Mouse (Mus musculus) liver, embryonic 13.5 days (tissue): ENCODE measurements at regions not wholly inside any gene's neighbourhood (a gene's known extent, or its start where the extent isn't known, plus 50 kb on each side); places are given as distances from the start of the nearest gene placed in this dataset.

ENCODE experiments used
- ATAC-seq: fragments of 200-750 bp; cut with Nextera tagmentation; 2 replicates; pipeline ENCODE4 v1.8.0; 2017; ENCODE audit warnings: low read depth, mild to moderate bottlenecking, moderate number of reproducible peaks, moderate library complexity
- DNase-seq: peaks from one replicate; pipeline ENCODE4 v3.0.0; 2022
- H3K27ac ChIP-seq: fragments of 300-500 bp; sonication (generic); 2 replicates; pipeline ENCODE4 v1.5.1; 2015; ENCODE audit warnings: moderate library complexity, mild to moderate bottlenecking, inconsistent platforms
- H3K27me3 ChIP-seq: fragments of 300-500 bp; sonication (generic); 2 replicates; pipeline ENCODE4 v1.6.1; 2015; ENCODE audit warnings: mild to moderate bottlenecking, inconsistent platforms
- H3K36me3 ChIP-seq: fragments of 300-500 bp; sonication (generic); 2 replicates; pipeline ENCODE4 v1.6.1; 2015; ENCODE audit warnings: mild to moderate bottlenecking, inconsistent platforms
- H3K4me1 ChIP-seq: fragments of 300-500 bp; sonication (generic); replicated peaks from 2 replicates; pipeline ENCODE4 v1.6.1; 2015; ENCODE audit warnings: inconsistent platforms
- H3K4me2 ChIP-seq: fragments of 300-500 bp; sonication (generic); 2 replicates; pipeline ENCODE4 v1.6.1; 2015; ENCODE audit warnings: inconsistent platforms, mild to moderate bottlenecking, moderate library complexity
- H3K4me3 ChIP-seq: fragments of 300-500 bp; sonication (generic); replicated peaks from 2 replicates; pipeline ENCODE4 v1.5.1; 2015; ENCODE audit warnings: mild to moderate bottlenecking, inconsistent platforms
- H3K9ac ChIP-seq: fragments of 300-500 bp; sonication (generic); 2 replicates; pipeline ENCODE4 v1.6.1; 2015; ENCODE audit warnings: mild to moderate bottlenecking, inconsistent platforms
- H3K9me3 ChIP-seq: fragments of 300-500 bp; sonication (generic); replicated peaks from 2 replicates; pipeline ENCODE4 v1.6.1; 2016; ENCODE audit warnings: inconsistent platforms
- WGBS: fragments of 180-500 bp; shearing (Covaris S2); methylation state at CpG from one replicate; pipeline ENCODE4 v1.1.7; 2015; ENCODE audit not compliant: insufficient replicate concordance; 5-methylcytosine and 5-hydroxymethylcytosine counted together

DNA sequence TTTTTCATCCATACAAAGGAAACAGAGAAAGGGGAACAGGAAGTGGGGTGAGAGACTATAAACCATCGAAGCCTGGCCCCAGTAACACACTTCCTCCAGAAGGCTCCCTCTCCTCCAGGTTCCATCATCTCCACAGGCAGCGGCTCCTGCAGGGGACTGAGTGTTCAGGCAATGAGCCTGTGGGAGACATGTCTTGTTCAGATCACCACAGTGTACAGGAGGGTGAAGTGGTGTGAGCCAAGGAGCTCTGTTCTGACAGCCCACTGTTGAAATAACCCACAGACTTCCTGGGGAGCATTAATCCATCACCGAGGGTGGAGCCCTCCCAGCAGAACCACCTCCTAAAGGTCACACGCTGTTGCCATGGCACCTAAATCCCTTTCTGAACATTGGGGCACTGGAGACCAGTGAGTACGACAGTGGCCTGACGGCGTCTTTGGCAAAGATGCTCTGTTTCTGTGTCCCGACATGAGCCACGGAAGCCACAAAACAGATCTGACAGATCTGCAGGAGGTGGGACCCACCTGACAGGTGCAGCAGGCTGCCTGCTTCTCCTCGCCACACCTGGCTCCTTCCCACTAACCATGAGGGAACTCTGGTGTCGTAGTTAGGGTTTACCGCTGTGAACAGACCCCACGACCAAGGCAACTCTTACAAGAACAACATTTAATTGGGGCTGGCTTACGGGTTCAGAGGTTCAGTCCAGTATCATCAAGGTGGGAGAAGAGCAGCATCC is 60.9 kb downstream of the Psmg1 start:
- H3K9ac ChIP-seq = no peak overlapping the region
- no peaks in the 10 kb centered on the region for H3K27me3 ChIP-seq
- H3K27ac ChIP-seq = no peak overlapping the region
- H3K36me3 ChIP-seq = no peaks in the 10 kb centered on the region
- DNase-seq (no peak), ATAC-seq (no peak)
- no peak overlapping the region for H3K4me3 ChIP-seq
- H3K4me2 ChIP-seq = no peak overlapping the region
- 51% methylated on average over 14 of the region's 14 CpGs for WGBS
- H3K4me1 ChIP-seq = peaks cover 20% of the 10 kb centered on the region
- no peaks in the 10 kb centered on the region for H3K9me3 ChIP-seq

DNA sequence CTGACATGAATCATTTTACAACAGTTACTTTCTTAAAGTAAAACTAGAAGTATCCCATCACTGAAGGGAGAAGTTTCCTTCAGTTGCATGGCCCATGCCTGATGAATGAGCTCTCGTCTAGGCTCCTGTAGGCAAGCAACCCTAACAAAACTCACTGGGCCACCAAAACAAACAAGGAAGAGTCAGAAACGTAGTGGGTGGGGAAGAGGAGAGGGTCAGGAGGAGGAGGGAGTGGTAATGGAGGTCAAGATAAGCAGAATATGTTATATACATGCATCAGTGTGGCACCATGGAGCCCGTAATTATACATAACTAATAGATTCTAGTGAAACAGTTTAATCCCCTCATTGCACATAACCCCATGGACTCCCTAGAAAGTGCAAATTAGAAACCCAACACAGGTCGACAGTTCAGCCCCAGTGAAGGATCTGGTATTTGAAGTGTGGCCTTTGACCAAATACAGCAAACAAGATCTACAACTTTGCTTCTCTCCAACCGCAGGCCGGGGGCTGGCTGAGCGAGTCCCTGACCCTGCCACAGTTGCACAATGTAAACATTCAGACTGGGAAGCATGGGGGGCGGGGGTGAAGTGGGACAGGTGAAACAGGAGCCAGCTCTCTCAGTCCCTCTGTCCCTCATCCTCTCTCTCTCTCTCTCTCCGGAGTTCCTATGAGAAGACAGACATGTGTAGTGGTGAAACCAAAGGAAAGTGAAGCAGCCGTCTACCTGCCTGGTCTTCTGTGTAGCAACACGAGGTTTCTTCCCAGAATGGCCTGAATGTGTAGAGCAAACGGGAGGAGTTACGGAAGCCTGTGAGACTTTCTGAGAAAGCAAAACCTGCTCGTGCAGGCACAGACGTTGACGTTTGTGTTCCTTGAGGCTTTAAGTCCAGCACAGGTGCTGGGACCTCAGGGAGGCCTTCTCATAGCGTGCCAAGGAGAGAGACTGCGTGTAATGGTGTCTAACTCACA is 62.2 kb downstream of the Psmg1 start:
- H3K9ac ChIP-seq = no peak overlapping the region
- H3K4me3 ChIP-seq = no peak overlapping the region
- H3K36me3 ChIP-seq = no peaks in the 10 kb centered on the region
- DNase-seq = peak; percentile 17
- no peak overlapping the region for H3K4me2 ChIP-seq
- no peaks in the 10 kb centered on the region for H3K27me3 ChIP-seq
- 49% methylated on average over 18 of the region's 18 CpGs for WGBS
- peaks cover 20% of the 10 kb centered on the region for H3K4me1 ChIP-seq
- ATAC-seq = peak; percentile 80
- H3K9me3 ChIP-seq = no peaks in the 10 kb centered on the region
- H3K27ac ChIP-seq = peak overlapping the region; percentile 42

DNA sequence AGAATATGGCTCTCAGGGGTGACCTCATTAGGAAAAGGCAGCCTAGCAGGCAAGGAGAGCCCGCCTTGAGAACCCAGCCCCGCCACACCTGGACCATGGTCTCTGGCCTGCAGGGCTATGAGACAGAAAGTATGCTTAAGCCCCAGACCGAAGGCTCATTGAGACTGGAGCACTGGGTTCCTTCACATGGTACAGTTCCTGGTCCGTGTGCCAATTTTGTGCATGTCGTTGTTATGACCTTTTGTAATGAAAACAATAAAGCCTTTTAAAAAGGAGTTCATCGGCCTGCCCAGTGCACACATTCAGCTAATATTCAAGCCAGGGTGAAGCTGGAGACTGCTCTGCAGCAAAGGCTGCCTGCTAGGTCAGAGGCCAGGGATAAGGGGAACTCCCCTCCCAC is 64.2 kb downstream of the Psmg1 start:
- Histone ChIP-seq H3K9ac (no peak overlapping the region), H3K4me2 (no peak overlapping the region), H3K4me3 (no peak overlapping the region), H3K4me1 (peaks cover 20% of the 10 kb centered on the region), H3K27me3 (no peaks in the 10 kb centered on the region), H3K9me3 (no peaks in the 10 kb centered on the region), H3K36me3 (no peaks in the 10 kb centered on the region), H3K27ac (peak overlapping the region; percentile 34)
- WGBS = 67% methylated on average over 6 of the region's 6 CpGs
- ATAC-seq (no peak), DNase-seq (no peak)

DNA sequence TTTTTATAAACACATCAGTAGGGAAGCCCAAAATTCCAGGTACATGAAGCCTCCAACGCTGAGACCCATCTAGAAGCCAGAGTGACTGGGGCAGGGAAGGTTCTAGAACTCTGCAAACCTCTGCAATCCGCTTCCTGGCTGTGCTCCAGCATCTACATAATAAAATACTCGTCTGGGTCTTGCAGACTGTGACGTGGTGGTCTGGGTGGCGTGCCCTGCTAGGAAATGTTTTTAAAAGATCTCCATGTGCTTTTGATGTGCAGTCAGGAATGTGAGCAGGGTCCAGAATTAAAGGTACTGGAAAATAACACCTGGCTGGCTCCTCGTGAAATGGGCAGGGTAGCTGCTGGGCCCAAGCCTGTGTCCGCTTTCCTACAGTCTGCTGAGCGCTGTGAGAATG is 66.0 kb downstream of the Psmg1 start:
- H3K9ac ChIP-seq = no peak overlapping the region
- H3K4me1 ChIP-seq = peaks cover 18% of the 10 kb centered on the region
- WGBS = 62% methylated on average over 8 of the region's 8 CpGs
- DNase-seq = no peak
- no peak overlapping the region for H3K4me2 ChIP-seq
- no peaks in the 10 kb centered on the region for H3K36me3 ChIP-seq
- no peak overlapping the region for H3K4me3 ChIP-seq
- no peaks in the 10 kb centered on the region for H3K9me3 ChIP-seq
- H3K27ac ChIP-seq = no peak overlapping the region
- H3K27me3 ChIP-seq = no peaks in the 10 kb centered on the region
- ATAC-seq = no peak

DNA sequence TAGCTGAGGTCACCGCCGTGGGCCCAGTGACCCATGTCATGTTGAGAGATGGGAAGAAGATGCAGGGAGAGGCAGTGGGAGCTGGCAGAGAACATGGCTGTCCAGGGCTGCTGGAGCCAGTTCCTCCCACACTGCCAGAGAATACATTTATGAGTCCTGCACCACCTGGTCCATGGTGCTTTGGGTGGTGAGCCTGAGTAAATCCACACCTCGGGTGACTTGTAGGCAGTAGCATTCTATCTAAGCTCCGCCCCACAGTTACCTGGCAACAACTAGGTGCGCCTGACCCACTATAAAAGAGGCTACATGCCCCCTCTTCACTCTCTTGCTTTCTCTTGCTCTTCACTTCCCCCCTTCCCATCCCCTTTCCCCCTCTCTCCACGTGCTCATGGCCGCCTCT is 66.8 kb downstream of the Psmg1 start:
- WGBS = 65% methylated on average over 7 of the region's 7 CpGs
- ATAC-seq = no peak

DNA sequence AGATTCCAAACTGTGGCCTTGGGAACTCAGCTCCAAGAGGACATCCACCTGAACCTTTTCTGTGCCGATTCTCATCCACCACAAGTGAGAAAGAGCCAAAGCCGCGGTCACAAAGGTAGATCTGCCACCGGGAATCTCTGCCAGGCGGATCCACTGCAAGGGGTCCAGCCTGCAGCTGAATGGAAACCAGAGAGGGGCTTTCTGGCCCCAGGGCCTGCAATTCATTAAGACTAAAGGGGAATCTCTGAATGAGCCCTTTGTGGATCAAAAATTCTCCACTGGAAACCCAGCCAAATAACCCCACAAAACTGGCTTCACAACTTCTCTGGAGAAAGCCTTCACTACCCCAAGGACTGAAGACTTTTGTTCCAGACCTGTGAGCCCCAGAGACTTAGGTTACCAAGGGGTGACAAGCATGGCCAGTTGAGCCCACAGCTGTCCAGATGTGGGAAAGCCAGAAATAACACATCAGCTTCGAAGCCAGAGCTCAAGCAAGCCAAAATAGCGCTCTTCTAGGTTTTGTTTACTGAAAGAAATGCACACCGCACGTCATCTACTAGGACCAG is 68.3 kb downstream of the Psmg1 start:
- Histone ChIP-seq H3K4me2 (no peak overlapping the region), H3K9me3 (no peaks in the 10 kb centered on the region), H3K27me3 (no peaks in the 10 kb centered on the region), H3K4me1 (peaks cover 9% of the 10 kb centered on the region; the same call in 1 of the 2 replicates), H3K27ac (no peak overlapping the region), H3K4me3 (no peak overlapping the region), H3K36me3 (no peaks in the 10 kb centered on the region), H3K9ac (no peak overlapping the region)
- WGBS = 77% methylated on average over 9 of the region's 9 CpGs
- no peak for ATAC-seq
- DNase-seq = no peak

More for the DNA sequence above, 66.8 kb downstream of the Psmg1 start:
- peaks cover 11% of the 10 kb centered on the region for H3K4me1 ChIP-seq
- no peak overlapping the region for H3K4me3 ChIP-seq
- no peak for DNase-seq
- no peak overlapping the region for H3K27ac ChIP-seq
- no peak overlapping the region for H3K4me2 ChIP-seq
- no peak overlapping the region for H3K9ac ChIP-seq
- no peaks in the 10 kb centered on the region for H3K27me3 ChIP-seq
- no peaks in the 10 kb centered on the region for H3K9me3 ChIP-seq
- H3K36me3 ChIP-seq = no peaks in the 10 kb centered on the region

DNA sequence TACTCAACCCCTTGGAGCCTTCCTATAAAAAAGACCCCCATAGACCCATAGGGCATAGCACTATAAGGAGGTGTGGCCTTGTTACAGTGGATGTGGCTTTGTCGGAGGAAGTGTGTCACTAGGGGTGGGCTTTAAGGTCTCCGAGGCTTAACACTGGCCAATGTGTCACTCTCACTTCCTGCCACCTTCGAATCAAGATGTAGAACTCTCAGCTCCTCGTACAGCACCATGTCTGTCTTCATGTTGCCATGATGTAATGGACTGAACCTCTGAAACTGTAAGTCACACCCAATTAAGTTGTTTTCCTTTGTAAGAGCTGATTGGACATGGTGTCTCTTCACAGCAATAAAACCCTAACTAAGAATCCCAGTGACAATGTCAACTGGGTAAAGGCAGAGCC is 69.6 kb downstream of the Psmg1 start:
- H3K9ac ChIP-seq = no peak overlapping the region
- no peak for DNase-seq

DNA sequence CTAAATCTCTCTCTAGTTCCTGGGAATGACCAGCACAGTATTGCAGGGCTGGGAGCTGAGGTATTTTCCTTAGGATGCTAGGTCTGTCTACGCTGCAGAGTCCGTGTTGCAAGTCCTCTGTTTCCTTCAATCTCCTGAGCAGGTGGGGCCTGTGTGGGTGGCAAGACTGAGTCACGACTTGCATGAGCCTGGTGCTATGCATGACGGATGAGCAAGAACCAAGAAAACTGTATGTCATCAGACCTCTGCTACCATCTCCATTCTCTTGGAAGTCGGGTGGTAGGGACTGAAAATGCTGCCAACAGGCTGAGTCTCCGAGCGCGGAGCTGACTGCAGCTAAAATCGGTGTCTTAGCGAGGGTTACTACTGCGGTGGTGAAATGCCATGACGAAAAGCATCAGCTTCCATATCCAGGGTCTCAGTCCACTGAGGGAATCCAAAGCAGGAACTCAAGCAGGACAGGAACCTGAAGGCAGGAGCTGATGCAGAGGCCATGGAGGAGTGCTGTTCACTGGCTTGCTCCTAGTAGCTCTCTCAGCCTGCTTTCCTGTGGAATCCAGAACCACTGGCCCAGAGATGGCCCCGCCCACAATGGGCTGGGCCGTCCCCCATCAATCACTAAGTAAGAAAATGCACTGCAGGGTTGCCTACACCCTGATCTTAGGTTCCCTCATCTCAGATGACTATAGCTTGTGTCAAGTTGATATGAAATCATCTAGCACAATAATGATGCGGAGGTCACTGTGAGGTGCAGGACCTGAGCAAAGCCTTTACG is 71.9 kb downstream of the Psmg1 start:
- Histone ChIP-seq H3K9ac (no peak overlapping the region), H3K36me3 (no peaks in the 10 kb centered on the region), H3K4me1 (no peaks in the 10 kb centered on the region), H3K27ac (no peak overlapping the region), H3K4me2 (no peak overlapping the region), H3K4me3 (no peak overlapping the region), H3K9me3 (no peaks in the 10 kb centered on the region), H3K27me3 (no peaks in the 10 kb centered on the region)
- 79% methylated on average over 16 of the region's 16 CpGs for WGBS
- DNase-seq (no peak), ATAC-seq (no peak)

More for the DNA sequence above, 69.6 kb downstream of the Psmg1 start:
- ATAC-seq = no peak
- Histone ChIP-seq H3K4me3 (no peak overlapping the region), H3K36me3 (no peaks in the 10 kb centered on the region), H3K4me1 (no peaks in the 10 kb centered on the region), H3K9me3 (no peaks in the 10 kb centered on the region), H3K27ac (no peak overlapping the region), H3K27me3 (no peaks in the 10 kb centered on the region), H3K4me2 (no peak overlapping the region)
- 37% methylated on average over 4 of the region's 4 CpGs for WGBS

DNA sequence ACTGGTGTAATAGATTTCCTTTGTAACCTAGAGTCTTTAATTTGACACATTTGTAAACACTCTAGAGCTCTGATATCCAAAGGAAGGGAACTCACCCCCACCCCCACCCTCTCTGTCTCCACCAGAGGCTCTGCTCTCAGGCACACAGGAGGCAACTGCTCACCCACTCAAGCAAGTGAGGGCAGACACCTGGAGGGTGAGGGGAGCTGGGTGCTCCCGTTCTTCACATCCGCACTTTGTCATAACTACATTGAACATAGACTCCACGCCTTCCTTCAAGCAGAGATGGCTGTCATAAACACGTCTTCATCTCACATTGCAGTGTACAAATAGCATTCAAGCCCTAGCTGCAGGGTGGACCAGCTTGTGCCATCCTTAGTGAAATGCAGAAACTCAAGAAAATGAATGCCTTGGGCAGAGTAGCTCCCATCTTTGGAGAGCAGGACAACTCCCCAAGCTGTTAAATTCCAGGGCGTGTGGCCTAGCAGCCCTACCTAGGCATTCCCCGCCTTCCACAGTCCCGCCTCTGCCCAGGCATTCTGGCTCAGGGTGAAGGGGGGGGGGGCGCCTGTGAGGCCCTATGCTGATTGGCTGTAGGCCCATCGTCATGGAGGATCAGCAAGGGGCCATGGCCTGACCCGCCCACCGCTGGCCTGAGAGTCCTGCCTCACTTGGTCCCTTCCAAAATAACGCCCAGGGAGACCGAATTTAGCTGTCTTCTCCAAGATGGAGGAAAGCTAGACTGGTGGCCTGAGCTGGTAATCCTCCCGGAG is 72.9 kb downstream of the Psmg1 start:
- H3K27me3 ChIP-seq = no peaks in the 10 kb centered on the region

DNA sequence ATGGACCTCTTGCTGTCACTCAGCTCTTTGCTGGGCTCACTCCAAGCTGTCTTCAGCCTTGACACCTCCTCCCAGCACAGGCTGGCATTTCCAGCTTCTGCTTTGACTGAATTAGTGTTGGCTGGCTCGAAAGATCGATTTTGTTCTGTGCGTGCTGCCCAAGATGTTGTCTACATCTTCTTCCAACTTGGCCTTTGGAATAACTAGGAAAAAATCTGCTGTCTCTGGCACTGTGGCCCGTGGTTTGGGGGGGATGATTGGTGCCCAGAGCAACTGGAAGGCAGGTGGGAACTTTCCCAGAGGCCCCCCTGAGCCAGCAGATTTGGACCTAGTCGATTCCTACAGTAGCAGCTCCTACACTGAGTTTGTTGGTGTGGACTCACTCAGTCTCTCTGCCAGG is 76.9 kb downstream of the Psmg1 start:
- no peak overlapping the region for H3K9ac ChIP-seq
- H3K4me3 ChIP-seq = no peak overlapping the region
- H3K4me2 ChIP-seq = no peak overlapping the region
- no peaks in the 10 kb centered on the region for H3K9me3 ChIP-seq
- H3K4me1 ChIP-seq = no peaks in the 10 kb centered on the region
- no peak overlapping the region for H3K27ac ChIP-seq
- no peaks in the 10 kb centered on the region for H3K36me3 ChIP-seq
- no peak for ATAC-seq
- 50% methylated on average over 5 of the region's 5 CpGs for WGBS
- H3K27me3 ChIP-seq = no peaks in the 10 kb centered on the region
- DNase-seq = no peak

More for the DNA sequence above, 72.9 kb downstream of the Psmg1 start:
- no peak overlapping the region for H3K4me2 ChIP-seq
- no peaks in the 10 kb centered on the region for H3K36me3 ChIP-seq
- H3K27ac ChIP-seq = no peak overlapping the region
- no peak overlapping the region for H3K4me3 ChIP-seq
- no peaks in the 10 kb centered on the region for H3K4me1 ChIP-seq
- 69% methylated on average over 14 of the region's 14 CpGs for WGBS
- no peak for ATAC-seq
- no peak for DNase-seq
- no peak overlapping the region for H3K9ac ChIP-seq
- H3K9me3 ChIP-seq = no peaks in the 10 kb centered on the region
